Mouse (Mus musculus): Measurements from ENCODE around the gene Mink1. TPM values are rescaled to one million over a fixed set of nuclear protein-coding genes. Genes with fewer than 3 reads are reported as not detected.

Mink1 gene
- polyA plus RNA-seq, 1 experiment = 120 TPM

GRCm38 (mm10) chr11:70638293-70638692, 75.6 kb downstream of the Mink1 start:
- Histone ChIP-seq H3K4me3 (replicated peaks; ENCODE audit: extremely low read depth, low read depth, low read length) (no peak overlapping the region), H3K4me1 (ENCODE audit: control insufficient read depth, insufficient read depth, low read length) (no peaks in the 10 kb centered on the region)
- no peak for DNase-seq
- WGBS = 88% methylated on average over 1 of the region's 1 CpGs
- TF ChIP-seq CTCF (IDR thresholded peaks at IDR 0.05; ENCODE audit: insufficient read depth, low read length) = no peak
- TF ChIP-seq POLR2A (IDR thresholded peaks at IDR 0.05; ENCODE audit: borderline replicate concordance, extremely low read depth, low read depth, low read length) = no peak

- WGBS = 20% methylated on average over 5 of the region's 5 CpGs
- TF ChIP-seq CTCF (IDR thresholded peaks at IDR 0.05; ENCODE audit: insufficient read depth, low read length) (no peak), POLR2A (IDR thresholded peaks at IDR 0.05; ENCODE audit: borderline replicate concordance, extremely low read depth, low read depth, low read length) (no peak)
- Histone ChIP-seq H3K4me3 (replicated peaks; ENCODE audit: extremely low read depth, low read depth, low read length) (no peak within 1 kb of the TSS), H3K4me1 (ENCODE audit: control insufficient read depth, insufficient read depth, low read length) (no peaks in the 10 kb centered on the region)
- DNase-seq = no peak
These were observed 76.1 kb downstream of the Mink1 start, which contains the start of gene Gp1ba for GRCm38 (mm10) chr11:70638714-70639278. Gene Gp1ba, plus strand, starts transcription at chr11:70639122.

GRCm38 (mm10) chr11:70639976-70640375, 77.3 kb downstream of the Mink1 start:
- Histone ChIP-seq H3K4me1 (ENCODE audit: control insufficient read depth, insufficient read depth, low read length) (no peaks in the 10 kb centered on the region), H3K4me3 (replicated peaks; ENCODE audit: extremely low read depth, low read depth, low read length) (no peak overlapping the region)
- 45% methylated on average over 8 of the region's 8 CpGs for WGBS
- no peak for TF ChIP-seq CTCF (IDR thresholded peaks at IDR 0.05; ENCODE audit: insufficient read depth, low read length)
- TF ChIP-seq POLR2A (IDR thresholded peaks at IDR 0.05; ENCODE audit: borderline replicate concordance, extremely low read depth, low read depth, low read length) = no peak
- no peak for DNase-seq

DNA sequence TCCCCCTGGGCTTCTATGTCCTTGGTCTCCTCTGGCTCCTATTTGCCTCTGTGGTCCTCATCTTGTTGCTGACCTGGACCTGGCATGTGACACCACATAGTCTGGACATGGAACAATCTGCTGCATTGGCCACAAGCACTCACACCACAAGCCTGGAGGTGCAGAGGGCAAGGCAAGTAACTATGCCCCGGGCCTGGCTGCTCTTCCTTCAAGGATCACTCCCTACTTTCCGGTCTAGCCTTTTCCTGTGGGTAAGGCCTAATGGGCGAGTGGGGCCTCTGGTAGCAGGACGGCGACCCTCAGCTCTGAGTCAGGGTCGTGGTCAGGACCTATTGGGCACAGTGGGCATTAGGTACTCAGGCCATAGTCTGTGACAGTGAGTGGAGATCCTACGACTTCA, 78.6 kb downstream of the Mink1 start:
- no peak for TF ChIP-seq CTCF (IDR thresholded peaks at IDR 0.05; ENCODE audit: insufficient read depth, low read length)
- no peak for TF ChIP-seq POLR2A (IDR thresholded peaks at IDR 0.05; ENCODE audit: borderline replicate concordance, extremely low read depth, low read depth, low read length)
- 69% methylated on average over 7 of the region's 7 CpGs for WGBS
- no peak for DNase-seq
- no peak overlapping the region for H3K4me3 ChIP-seq (replicated peaks; ENCODE audit: extremely low read depth, low read depth, low read length)
- H3K4me1 ChIP-seq (ENCODE audit: control insufficient read depth, insufficient read depth, low read length) = peaks cover 4% of the 10 kb centered on the region; the same call in 1 of the 2 replicates

DNA sequence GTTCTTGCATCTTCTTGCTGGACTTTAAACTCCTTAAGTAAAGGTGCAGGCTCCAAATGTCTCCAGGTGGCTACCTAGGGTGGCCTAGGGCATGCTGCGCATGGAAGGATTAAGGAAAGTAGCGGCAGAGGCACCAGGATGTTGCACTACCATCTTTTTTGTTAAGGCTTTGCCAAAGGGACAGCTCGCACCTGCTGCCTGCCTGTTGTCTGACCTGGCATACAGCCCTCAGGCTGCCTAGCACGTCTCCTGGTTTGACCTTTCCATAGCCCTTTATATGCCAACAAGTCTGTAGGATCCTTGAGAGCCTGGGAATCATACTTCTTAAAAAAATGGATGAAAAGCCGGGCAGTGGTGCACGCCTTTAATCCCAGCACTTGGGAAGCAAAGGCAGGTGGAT, 80.4 kb downstream of the Mink1 start:
- no peak for DNase-seq
- 88% methylated on average over 6 of the region's 6 CpGs for WGBS
- Histone ChIP-seq H3K4me1 (ENCODE audit: control insufficient read depth, insufficient read depth, low read length) (peaks cover 4% of the 10 kb centered on the region; the same call in 1 of the 2 replicates), H3K4me3 (replicated peaks; ENCODE audit: extremely low read depth, low read depth, low read length) (no peak overlapping the region)
- no peak for TF ChIP-seq POLR2A (IDR thresholded peaks at IDR 0.05; ENCODE audit: borderline replicate concordance, extremely low read depth, low read depth, low read length)
- no peak for TF ChIP-seq CTCF (IDR thresholded peaks at IDR 0.05; ENCODE audit: insufficient read depth, low read length)

DNA sequence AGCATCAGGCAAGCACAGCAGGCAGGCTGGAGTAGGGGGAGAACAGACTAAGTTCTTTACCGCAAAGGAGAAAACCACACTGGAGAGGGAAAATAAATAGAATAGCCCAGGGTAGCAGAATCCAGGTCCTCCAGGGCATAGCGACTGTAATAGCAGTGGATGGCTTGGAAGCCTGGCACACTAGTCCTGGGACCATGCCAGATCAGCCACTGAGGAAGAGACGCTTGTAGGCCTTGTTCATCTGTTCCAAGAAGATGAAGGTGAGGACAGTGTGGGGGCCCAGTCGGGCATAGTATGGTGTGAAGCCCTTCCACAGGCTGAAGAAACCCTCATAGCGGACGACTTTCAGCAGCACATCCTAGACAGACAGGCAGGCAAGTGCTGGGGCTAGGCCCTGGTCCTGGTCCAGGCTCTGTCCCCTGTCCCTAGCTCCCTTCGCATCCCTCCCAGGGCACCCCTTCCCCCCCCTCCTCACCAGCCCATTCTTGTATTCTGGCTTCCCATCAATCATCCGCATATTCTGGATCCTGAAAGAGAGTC, 82.0 kb downstream of the Mink1 start:
- TF ChIP-seq CTCF (IDR thresholded peaks at IDR 0.05; ENCODE audit: insufficient read depth, low read length) (no peak), POLR2A (IDR thresholded peaks at IDR 0.05; ENCODE audit: borderline replicate concordance, extremely low read depth, low read depth, low read length) (no peak)
- DNase-seq = no peak
- Histone ChIP-seq H3K4me1 (ENCODE audit: control insufficient read depth, insufficient read depth, low read length) (peaks cover 11% of the 10 kb centered on the region), H3K4me3 (replicated peaks; ENCODE audit: extremely low read depth, low read depth, low read length) (no peak overlapping the region)
- WGBS = 94% methylated on average over 8 of the region's 8 CpGs

DNA sequence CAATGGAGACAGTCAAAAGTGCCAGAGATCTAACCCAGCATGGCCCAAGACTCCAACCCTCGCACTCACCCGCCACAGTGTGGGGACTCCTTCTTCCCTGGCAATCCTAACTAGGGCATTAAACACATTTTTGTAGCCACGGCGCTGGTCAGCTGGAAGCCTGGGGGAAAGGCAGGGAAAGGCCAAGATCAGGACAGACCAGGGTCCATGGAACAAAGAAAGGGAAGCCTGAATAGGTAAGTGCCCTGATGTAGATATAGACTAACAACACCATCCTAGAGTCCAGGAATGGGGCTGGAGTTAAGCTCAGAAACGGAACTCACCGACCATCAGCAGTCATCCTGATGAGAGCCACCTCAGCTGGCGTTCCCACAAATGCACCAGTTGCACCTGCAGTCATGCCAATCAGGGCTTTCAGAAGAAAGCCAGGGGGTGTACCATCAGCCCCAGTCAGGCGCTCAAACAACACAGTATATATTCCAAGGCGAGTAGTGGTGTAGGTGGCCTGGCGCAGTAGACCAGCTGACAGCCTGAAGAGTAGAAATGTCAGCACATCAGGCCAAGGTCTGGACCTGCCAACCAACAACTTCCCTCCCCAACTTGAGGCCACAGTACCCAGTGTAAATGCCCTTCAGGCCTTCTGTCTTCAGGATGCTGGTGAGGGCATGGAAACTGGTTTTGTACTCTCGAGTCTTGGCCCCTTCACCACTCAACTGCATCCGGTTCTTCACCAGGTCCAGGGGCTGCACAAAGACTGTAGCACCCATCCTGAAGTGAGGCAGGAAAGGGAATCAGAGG, 83.0 kb downstream of the Mink1 start:
- no peak for DNase-seq
- WGBS = 82% methylated on average over 12 of the region's 12 CpGs

DNA sequence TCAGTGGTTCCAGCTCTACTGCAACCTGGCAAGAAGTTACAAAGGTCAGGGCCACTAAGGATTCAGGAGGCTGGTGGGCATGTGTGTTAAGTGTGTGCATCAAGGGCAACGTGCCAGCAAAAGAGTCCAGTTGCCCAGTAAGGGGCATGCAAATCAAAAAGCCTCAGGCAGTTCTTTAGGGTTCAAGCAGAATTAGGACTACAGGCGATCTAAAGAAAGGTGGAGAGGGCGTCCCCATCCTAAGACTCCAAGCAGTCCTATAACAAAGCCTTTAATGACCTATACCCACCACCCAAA, 83.5 kb downstream of the Mink1 start:
- 21% methylated on average over 3 of the region's 3 CpGs for WGBS

More for the DNA sequence above, 83.0 kb downstream of the Mink1 start:
- H3K4me3 ChIP-seq (replicated peaks; ENCODE audit: extremely low read depth, low read depth, low read length) = no peak overlapping the region
- TF ChIP-seq CTCF (IDR thresholded peaks at IDR 0.05; ENCODE audit: insufficient read depth, low read length) = no peak
- TF ChIP-seq POLR2A (IDR thresholded peaks at IDR 0.05; ENCODE audit: borderline replicate concordance, extremely low read depth, low read depth, low read length) = no peak
- H3K4me1 ChIP-seq (ENCODE audit: control insufficient read depth, insufficient read depth, low read length) = peaks cover 12% of the 10 kb centered on the region

DNA sequence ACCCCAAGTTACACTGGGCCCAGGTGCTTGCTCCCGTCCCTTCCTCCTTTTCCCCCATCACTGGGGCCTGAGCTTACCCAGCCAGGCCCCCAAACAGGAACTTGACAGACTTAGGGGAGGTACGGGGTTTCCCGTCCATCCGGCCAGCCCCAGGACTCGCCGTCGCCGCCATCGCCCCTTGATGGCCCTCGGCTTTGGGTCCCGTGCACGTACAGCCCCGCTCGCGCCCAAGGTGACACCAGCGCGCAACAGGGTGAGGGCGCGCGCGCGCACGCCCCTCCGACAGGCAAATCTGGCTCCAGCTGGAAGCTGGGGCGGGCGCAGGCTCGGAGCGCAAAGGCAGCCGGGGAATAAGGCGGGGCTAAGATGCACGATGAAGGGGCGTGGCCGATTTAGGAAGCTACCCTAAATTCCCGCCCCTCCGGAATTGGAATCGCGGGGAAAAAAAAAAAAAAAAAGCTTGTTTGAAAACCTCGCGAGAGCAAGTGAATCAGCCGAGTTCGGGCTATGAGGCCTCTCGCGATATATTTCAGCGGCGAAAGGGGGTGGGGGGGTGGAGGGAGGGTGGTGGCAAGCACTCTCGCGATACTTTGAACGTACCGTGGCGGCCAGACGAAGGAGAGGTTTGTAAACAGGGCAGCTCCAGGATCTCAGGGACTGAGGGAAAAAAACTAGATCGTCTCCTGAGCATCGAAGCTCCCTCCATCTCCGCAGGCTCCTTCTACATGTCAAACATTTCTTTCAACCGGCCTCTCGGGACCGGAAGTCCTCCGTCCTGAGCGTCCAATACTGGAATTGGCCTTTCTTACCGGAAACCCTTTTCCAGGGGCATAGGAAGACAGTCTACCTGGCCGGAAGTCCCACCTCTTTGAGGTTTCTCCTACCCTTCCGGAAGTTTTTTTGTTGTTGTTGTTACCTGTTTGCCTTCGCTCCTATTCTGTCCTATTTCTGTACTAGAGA, 84.3 kb downstream of the Mink1 start, which contains the start of the genes Rnf167 and Slc25a11:
Gene Rnf167 (plus strand): TSS at position 545 of the 960 bp plus-strand sequence.
Gene Slc25a11 (minus strand): TSS at position 789 of the 960 bp plus-strand sequence.
- TF ChIP-seq CTCF (IDR thresholded peaks at IDR 0.05; ENCODE audit: insufficient read depth, low read length) (no peak), POLR2A (IDR thresholded peaks at IDR 0.05; ENCODE audit: borderline replicate concordance, extremely low read depth, low read depth, low read length) (peak; percentile 96; the same call in 1 of the 2 replicates)
- under 1% methylated on average over 63 of the region's 63 CpGs for WGBS
- DNase-seq = peak; percentile 92
- peak within 1 kb of the TSS; percentile 81 for H3K4me3 ChIP-seq (replicated peaks; ENCODE audit: extremely low read depth, low read depth, low read length)
- H3K4me1 ChIP-seq (ENCODE audit: control insufficient read depth, insufficient read depth, low read length) = peaks cover 17% of the 10 kb centered on the region

More for the DNA sequence above, 83.5 kb downstream of the Mink1 start:
- DNase-seq = no peak
- H3K4me1 ChIP-seq (ENCODE audit: control insufficient read depth, insufficient read depth, low read length) = peaks cover 16% of the 10 kb centered on the region
- no peak for TF ChIP-seq POLR2A (IDR thresholded peaks at IDR 0.05; ENCODE audit: borderline replicate concordance, extremely low read depth, low read depth, low read length)
- TF ChIP-seq CTCF (IDR thresholded peaks at IDR 0.05; ENCODE audit: insufficient read depth, low read length) = no peak
- peak overlapping the region; percentile 74 for H3K4me3 ChIP-seq (replicated peaks; ENCODE audit: extremely low read depth, low read depth, low read length)

Measured in lung, adult 2 months (tissue).